Mouse (Mus musculus) urinary bladder, adult 18-20 months (tissue): ENCODE data around the gene Slc35c2.
A peak's percentile ranks its signal among the peaks of the same experiment; 100 is the strongest.

ENCODE experiments used
- DNase-seq, 2 experiments: peaks; one replicate each; pipeline ENCODE4 v3.0.0; 2022; ENCODE audit warnings: low spot score in 2 of 2, mixed read lengths in 2 of 2

Gene Slc35c2

GRCm38 (mm10) chr2:165287202-165287984 lies at the start of gene Slc35c2:
Gene Slc35c2 (minus strand): TSS chr2:165287869.
- DNase-seq = peak; percentile 86 to 94

GRCm38 (mm10) chr2:165337191-165337590 lies 49.5 kb upstream of the Slc35c2 start:
- no peak for DNase-seq

- DNase-seq = peak in 1 of 2 experiments; percentile 3
Observed at GRCm38 (mm10) chr2:165332610-165333210, 45.0 kb upstream of the Slc35c2 start.

- DNase-seq = no peak
Observed at GRCm38 (mm10) chr2:165329703-165330102, 42.0 kb upstream of the Slc35c2 start.

GRCm38 (mm10) chr2:165328746-165329145 lies 41.1 kb upstream of the Slc35c2 start:
- no peak for DNase-seq

GRCm38 (mm10) chr2:165327386-165327785 lies 39.7 kb upstream of the Slc35c2 start:
- DNase-seq = no peak

GRCm38 (mm10) chr2:165326304-165327190 lies 38.9 kb upstream of the Slc35c2 start, which contains the start of gene Elmo2:
Gene Elmo2 (minus strand): TSS chr2:165326479.
- DNase-seq = peak; percentile 96

- no peak for DNase-seq
Observed at GRCm38 (mm10) chr2:165325521-165326303, 38.0 kb upstream of the Slc35c2 start.

GRCm38 (mm10) chr2:165323928-165324327 lies 36.3 kb upstream of the Slc35c2 start:
- DNase-seq = no peak

GRCm38 (mm10) chr2:165323484-165323883 lies 35.8 kb upstream of the Slc35c2 start:
- no peak for DNase-seq

GRCm38 (mm10) chr2:165321981-165322735 lies 34.5 kb upstream of the Slc35c2 start:
- DNase-seq = peak; percentile 9 to 12

GRCm38 (mm10) chr2:165321381-165321888 lies 33.8 kb upstream of the Slc35c2 start:
- no peak for DNase-seq

- DNase-seq = no peak
Observed at GRCm38 (mm10) chr2:165320531-165321150, 33.0 kb upstream of the Slc35c2 start.

- DNase-seq = no peak
Observed at GRCm38 (mm10) chr2:165319503-165319902, 31.8 kb upstream of the Slc35c2 start.

GRCm38 (mm10) chr2:165318941-165319340 lies 31.3 kb upstream of the Slc35c2 start:
- DNase-seq = no peak

- no peak for DNase-seq
Observed at GRCm38 (mm10) chr2:165317621-165318263, 30.1 kb upstream of the Slc35c2 start.

GRCm38 (mm10) chr2:165316837-165317473 lies 29.3 kb upstream of the Slc35c2 start:
- DNase-seq = peak in 1 of 2 experiments; percentile 28

- no peak for DNase-seq
Observed at GRCm38 (mm10) chr2:165316204-165316603, 28.5 kb upstream of the Slc35c2 start.

- DNase-seq = no peak
Observed at GRCm38 (mm10) chr2:165314197-165314596, 26.5 kb upstream of the Slc35c2 start.
